Mouse (Mus musculus): ENCODE results near the gene Kcnma1. TPM values are rescaled to one million over a fixed set of nuclear protein-coding genes. Genes with fewer than 3 reads are reported as not detected.

The Kcnma1 gene
- polyA plus RNA-seq, 1 experiment from 2014 or later: 2.1 TPM

- no peak overlapping the region for H3K4me2 ChIP-seq (ENCODE audit: low read length)
- H3K9ac ChIP-seq (ENCODE audit: low read depth, low read length): no peak overlapping the region
- DNase-seq (ENCODE audit: low spot score) (no peak), ATAC-seq (replicated peaks; ENCODE audit: low FRiP score, low read depth) (no peak)
- no peaks in the 10 kb centered on the region for H3K4me1 ChIP-seq (replicated peaks; ENCODE audit: insufficient read depth, low read length)
- no peaks in the 10 kb centered on the region for H3K9me3 ChIP-seq (replicated peaks; ENCODE audit: low read length)
- no peak for TF ChIP-seq CTCF (IDR thresholded peaks at IDR 0.05; ENCODE audit: low read depth)
- H3K27me3 ChIP-seq (ENCODE audit: insufficient read depth, low read length): no peaks in the 10 kb centered on the region
- no peak overlapping the region for H3K27ac ChIP-seq
- no peak overlapping the region for H3K4me3 ChIP-seq (replicated peaks; ENCODE audit: low read depth, low read length)
- no peaks in the 10 kb centered on the region for H3K36me3 ChIP-seq (ENCODE audit: insufficient read depth, low read length)
- 81% methylated on average over 3 of the region's 3 CpGs for WGBS
Observed at GRCm38 (mm10) chr14:23610054-23610453, 404.2 kb downstream of the Kcnma1 start.

- TF ChIP-seq CTCF (IDR thresholded peaks at IDR 0.05; ENCODE audit: low read depth): no peak
- H3K4me2 ChIP-seq (ENCODE audit: low read length): no peak overlapping the region
- ATAC-seq (replicated peaks; ENCODE audit: low FRiP score, low read depth): no peak
- H3K27ac ChIP-seq: no peak overlapping the region
- H3K9me3 ChIP-seq (replicated peaks; ENCODE audit: low read length): no peaks in the 10 kb centered on the region
- no peaks in the 10 kb centered on the region for H3K27me3 ChIP-seq (ENCODE audit: insufficient read depth, low read length)
- H3K36me3 ChIP-seq (ENCODE audit: insufficient read depth, low read length): no peaks in the 10 kb centered on the region
- DNase-seq (ENCODE audit: low spot score): no peak
- no peak overlapping the region for H3K9ac ChIP-seq (ENCODE audit: low read depth, low read length)
- 78% methylated on average over 7 of the region's 7 CpGs for WGBS
- no peaks in the 10 kb centered on the region for H3K4me1 ChIP-seq (replicated peaks; ENCODE audit: insufficient read depth, low read length)
- H3K4me3 ChIP-seq (replicated peaks; ENCODE audit: low read depth, low read length): no peak overlapping the region
Observed at GRCm38 (mm10) chr14:23605740-23606139, 408.6 kb downstream of the Kcnma1 start.

- DNase-seq (ENCODE audit: low spot score) (no peak), ATAC-seq (replicated peaks; ENCODE audit: low FRiP score, low read depth) (no peak)
- no peak overlapping the region for H3K4me2 ChIP-seq (ENCODE audit: low read length)
- no peaks in the 10 kb centered on the region for H3K36me3 ChIP-seq (ENCODE audit: insufficient read depth, low read length)
- no peaks in the 10 kb centered on the region for H3K27me3 ChIP-seq (ENCODE audit: insufficient read depth, low read length)
- H3K4me3 ChIP-seq (replicated peaks; ENCODE audit: low read depth, low read length): no peak overlapping the region
- no peak overlapping the region for H3K27ac ChIP-seq
- 46% methylated on average over 4 of the region's 4 CpGs for WGBS
- no peaks in the 10 kb centered on the region for H3K4me1 ChIP-seq (replicated peaks; ENCODE audit: insufficient read depth, low read length)
- no peaks in the 10 kb centered on the region for H3K9me3 ChIP-seq (replicated peaks; ENCODE audit: low read length)
- TF ChIP-seq CTCF (IDR thresholded peaks at IDR 0.05; ENCODE audit: low read depth): no peak
- no peak overlapping the region for H3K9ac ChIP-seq (ENCODE audit: low read depth, low read length)
Observed at GRCm38 (mm10) chr14:23602937-23603336, 411.4 kb downstream of the Kcnma1 start.

DNA sequence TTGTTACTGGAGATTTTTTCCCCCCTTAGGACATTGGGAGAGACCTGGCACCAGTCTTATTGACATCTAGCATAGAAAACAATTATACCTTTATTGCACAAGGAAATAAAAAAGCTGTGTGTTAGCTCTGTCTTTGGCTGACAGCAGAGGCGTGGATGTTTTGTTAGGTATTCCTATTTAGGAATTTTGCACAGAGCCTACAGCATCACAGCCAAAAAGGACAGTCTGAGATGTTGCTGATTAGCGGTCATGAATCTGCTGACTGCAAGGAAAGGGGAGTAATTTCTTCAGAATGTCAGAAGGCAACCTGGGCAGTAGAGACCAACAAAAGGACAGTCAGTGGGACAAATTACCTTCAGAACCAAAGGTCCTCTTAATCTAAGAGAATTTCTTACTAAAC is 412.2 kb downstream of the Kcnma1 start:
- ATAC-seq (replicated peaks; ENCODE audit: low FRiP score, low read depth) (no peak), DNase-seq (ENCODE audit: low spot score) (no peak)
- no peaks in the 10 kb centered on the region for H3K27me3 ChIP-seq (ENCODE audit: insufficient read depth, low read length)
- H3K36me3 ChIP-seq (ENCODE audit: insufficient read depth, low read length): no peaks in the 10 kb centered on the region
- H3K9ac ChIP-seq (ENCODE audit: low read depth, low read length): no peak overlapping the region
- no peaks in the 10 kb centered on the region for H3K4me1 ChIP-seq (replicated peaks; ENCODE audit: insufficient read depth, low read length)
- H3K4me3 ChIP-seq (replicated peaks; ENCODE audit: low read depth, low read length): no peak overlapping the region
- no peak overlapping the region for H3K27ac ChIP-seq
- H3K9me3 ChIP-seq (replicated peaks; ENCODE audit: low read length): no peaks in the 10 kb centered on the region
- no peak overlapping the region for H3K4me2 ChIP-seq (ENCODE audit: low read length)
- no peak for TF ChIP-seq CTCF (IDR thresholded peaks at IDR 0.05; ENCODE audit: low read depth)
- 72% methylated on average over 2 of the region's 2 CpGs for WGBS

DNA sequence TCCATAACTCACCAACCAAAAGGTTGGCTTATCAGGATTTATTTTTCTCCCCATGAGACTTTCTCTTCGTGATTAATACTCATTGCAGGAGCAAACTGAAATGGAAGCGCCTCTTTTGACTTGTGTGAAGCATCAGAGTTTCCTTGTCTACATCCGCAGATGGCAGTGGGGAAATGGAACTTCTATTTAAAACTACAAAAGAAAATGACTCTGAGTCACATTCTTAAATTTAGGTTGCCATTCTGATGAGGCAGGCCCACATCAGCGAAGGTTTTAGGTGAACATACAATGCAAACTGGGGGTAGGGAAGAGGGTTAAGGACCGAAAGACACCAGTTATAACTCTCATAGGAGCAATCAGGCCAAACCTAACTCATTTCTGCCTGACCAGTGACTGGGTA is 419.7 kb downstream of the Kcnma1 start:
- Histone ChIP-seq H3K4me2 (ENCODE audit: low read length) (no peak overlapping the region), H3K9me3 (replicated peaks; ENCODE audit: low read length) (no peaks in the 10 kb centered on the region), H3K4me3 (replicated peaks; ENCODE audit: low read depth, low read length) (no peak overlapping the region), H3K9ac (ENCODE audit: low read depth, low read length) (no peak overlapping the region), H3K4me1 (replicated peaks; ENCODE audit: insufficient read depth, low read length) (no peaks in the 10 kb centered on the region), H3K27me3 (ENCODE audit: insufficient read depth, low read length) (no peaks in the 10 kb centered on the region), H3K27ac (no peak overlapping the region), H3K36me3 (ENCODE audit: insufficient read depth, low read length) (no peaks in the 10 kb centered on the region)
- 87% methylated on average over 5 of the region's 5 CpGs for WGBS
- DNase-seq (ENCODE audit: low spot score) (no peak), ATAC-seq (replicated peaks; ENCODE audit: low FRiP score, low read depth) (no peak)
- no peak for TF ChIP-seq CTCF (IDR thresholded peaks at IDR 0.05; ENCODE audit: low read depth)

DNA sequence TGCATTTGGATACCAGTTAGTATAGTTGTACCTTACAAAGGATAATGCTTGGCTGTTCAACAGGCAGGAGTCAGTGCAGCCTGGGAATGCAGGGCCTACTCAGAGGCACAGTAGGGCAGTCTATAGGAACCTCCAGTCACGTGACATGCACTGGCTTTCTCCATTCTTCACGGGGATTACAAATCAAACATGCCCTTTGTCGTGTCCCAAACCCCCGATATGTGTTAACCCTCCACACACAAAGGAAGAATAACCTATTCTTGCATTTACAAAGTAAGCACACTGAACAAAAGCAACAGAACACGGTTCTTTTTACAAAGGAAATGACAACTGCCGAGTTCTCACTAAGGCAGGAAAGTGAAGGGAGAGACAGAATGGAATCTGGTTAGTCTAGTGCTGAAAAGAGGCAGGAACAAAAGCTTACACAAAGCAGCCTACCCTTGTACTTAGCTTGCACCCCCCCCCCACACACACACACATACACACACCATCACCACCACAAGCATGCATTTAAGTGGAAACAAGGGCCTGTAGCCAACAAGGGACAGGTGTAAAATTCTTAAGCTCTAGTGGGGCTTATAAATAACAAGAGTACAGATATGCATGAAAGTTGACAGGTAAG is 421.4 kb downstream of the Kcnma1 start:
- no peak for TF ChIP-seq CTCF (IDR thresholded peaks at IDR 0.05; ENCODE audit: low read depth)
- no peak overlapping the region for H3K9ac ChIP-seq (ENCODE audit: low read depth, low read length)
- H3K9me3 ChIP-seq (replicated peaks; ENCODE audit: low read length): no peaks in the 10 kb centered on the region
- no peaks in the 10 kb centered on the region for H3K27me3 ChIP-seq (ENCODE audit: insufficient read depth, low read length)
- no peak overlapping the region for H3K4me2 ChIP-seq (ENCODE audit: low read length)
- H3K4me3 ChIP-seq (replicated peaks; ENCODE audit: low read depth, low read length): no peak overlapping the region
- no peaks in the 10 kb centered on the region for H3K36me3 ChIP-seq (ENCODE audit: insufficient read depth, low read length)
- WGBS: 69% methylated on average over 6 of the region's 6 CpGs
- ATAC-seq (replicated peaks; ENCODE audit: low FRiP score, low read depth) (no peak), DNase-seq (ENCODE audit: low spot score) (no peak)
- H3K27ac ChIP-seq: no peak overlapping the region
- no peaks in the 10 kb centered on the region for H3K4me1 ChIP-seq (replicated peaks; ENCODE audit: insufficient read depth, low read length)
